Mouse (Mus musculus) small intestine, adult 2 months (tissue): Measurements from ENCODE around the gene Slc28a2.

Source experiments
- CTCF ChIP-seq: fragments of 200-500 bp; IDR thresholded peaks from 2 replicates; pipeline ENCODE4 v1.5.1; 2012; ENCODE audit warnings: low read depth, mild to moderate bottlenecking, control low read depth, inconsistent platforms, low read length, moderate library complexity, mixed read lengths; ENCODE audit not compliant: insufficient replicate concordance, insufficient read length; ENCODE audit errors: extremely low read depth
- POLR2A ChIP-seq: fragments of 200-500 bp; IDR thresholded peaks from 2 replicates; pipeline ENCODE4 v1.6.1; 2012; ENCODE audit warnings: low read depth, mild to moderate bottlenecking, control low read depth, inconsistent platforms, low read length, moderate library complexity

DNA sequence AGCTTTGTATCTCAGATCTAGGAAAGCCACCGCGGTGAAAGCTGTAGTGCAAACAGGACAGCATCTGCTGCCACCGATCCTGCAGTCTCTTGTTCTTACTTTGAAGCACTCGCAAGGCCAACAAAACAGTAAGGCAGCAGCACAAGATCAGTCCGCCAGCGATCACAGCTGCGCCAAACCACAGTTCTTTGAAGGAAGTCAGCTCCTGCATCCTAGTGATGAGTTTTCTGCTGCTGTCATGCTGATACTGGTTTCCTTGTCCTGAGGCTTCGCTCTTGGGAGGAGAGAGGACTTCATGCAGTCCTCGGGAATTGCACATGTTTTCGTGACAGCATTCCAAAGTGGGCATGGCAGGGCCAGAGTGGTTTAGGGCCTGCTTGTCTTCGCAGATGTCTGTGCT is 40.6 kb downstream of the Slc28a2 start:
- TF ChIP-seq CTCF: no peak
- TF ChIP-seq POLR2A: no peak
